Mouse (Mus musculus) kidney, postnatal 0 days (tissue): ENCODE measurements around the gene Haus4. TPM values are rescaled to one million over a fixed set of nuclear protein-coding genes. Genes with fewer than 3 reads are reported as not detected.

Source experiments
- ATAC-seq: fragments of 200-750 bp; cut with Nextera tagmentation; replicated peaks from 2 replicates; pipeline ENCODE4 v1.8.0; 2017; ENCODE audit warnings: low read depth, moderate number of reproducible peaks, moderate TSS enrichment, moderate library complexity; ENCODE audit not compliant: low FRiP score
- DNase-seq: peaks from one replicate; pipeline ENCODE4 v3.0.0-alpha.2; 2016; ENCODE audit warnings: low spot score
- H3K27ac ChIP-seq: fragments of 300-500 bp; sonication (generic); 2 replicates; pipeline ENCODE4 v1.5.1; 2014; ENCODE audit warnings: mild to moderate bottlenecking
- H3K27me3 ChIP-seq: fragments of 300-500 bp; sonication (generic); 2 replicates; pipeline ENCODE4 v1.6.1; 2014; ENCODE audit warnings: low read length, mixed read lengths; ENCODE audit not compliant: insufficient read depth
- H3K36me3 ChIP-seq: fragments of 300-500 bp; sonication (generic); 2 replicates; pipeline ENCODE4 v1.6.1; 2014; ENCODE audit warnings: low read length, mixed read lengths; ENCODE audit not compliant: insufficient read depth
- H3K4me1 ChIP-seq: fragments of 300-500 bp; sonication (generic); replicated peaks from 2 replicates; pipeline ENCODE4 v1.6.1; 2014; ENCODE audit warnings: antibody characterized with exemption, low read length, mixed read lengths; ENCODE audit not compliant: insufficient read depth
- H3K4me2 ChIP-seq: fragments of 300-500 bp; sonication (generic); 2 replicates; pipeline ENCODE4 v1.6.1; 2014; ENCODE audit warnings: mild to moderate bottlenecking, low read length, moderate library complexity, mixed read lengths
- H3K4me3 ChIP-seq: fragments of 300-500 bp; sonication (generic); replicated peaks from 2 replicates; pipeline ENCODE4 v1.5.1; 2014; ENCODE audit warnings: low read depth, low read length
- H3K9ac ChIP-seq: fragments of 300-500 bp; sonication (generic); 2 replicates; pipeline ENCODE4 v1.6.1; 2014; ENCODE audit warnings: low read depth, low read length
- H3K9me3 ChIP-seq: fragments of 300-500 bp; sonication (generic); replicated peaks from 2 replicates; pipeline ENCODE4 v1.6.1; 2016; ENCODE audit warnings: low read length, inconsistent platforms, mixed read lengths
- CTCF ChIP-seq: IDR thresholded peaks from 2 replicates; pipeline ENCODE4 v1.5.1; 2016; ENCODE audit warnings: antibody characterized with exemption, low read depth, mild to moderate bottlenecking, moderate library complexity
- WGBS: fragments of 180-500 bp; shearing (Covaris S2); extraction: QIAGEN DNeasy Blood & Tissue Kit; methylation state at CpG from one replicate; pipeline ENCODE4 v1.1.7; 2014; 5-methylcytosine and 5-hydroxymethylcytosine counted together
- polyA plus RNA-seq: library from polyadenylated mRNA; unstranded; fragments of >200 nt; fragmentation: Nextera tagmentation; extraction: Ambion mirVana; gene quantifications from 2 replicates; pipeline ENCODE4 v1.2.1, GENCODE M21; 2015

The Haus4 gene
- polyA plus RNA-seq, 1 experiment from 2014 or later = 41.6 TPM

DNA sequence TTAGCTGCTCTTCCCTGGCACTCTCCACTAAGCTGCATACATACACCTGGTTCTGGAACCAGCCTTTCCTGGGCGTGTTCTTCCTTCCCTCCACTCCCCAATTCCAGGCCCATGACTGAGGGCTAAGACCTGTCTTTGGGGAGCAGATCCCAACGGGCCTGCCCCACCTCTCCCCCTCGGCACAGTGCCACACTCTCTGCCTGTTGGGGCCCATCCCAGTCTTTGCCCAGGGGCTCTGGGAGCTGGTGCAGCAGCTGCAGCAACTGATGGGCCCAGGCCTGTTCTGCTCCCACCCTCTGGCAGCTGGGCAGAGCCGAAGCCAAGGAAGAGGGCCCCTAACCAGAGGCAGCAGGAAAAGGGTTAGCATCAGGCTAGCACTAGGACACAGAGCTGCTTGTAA is 19.8 kb upstream of the Haus4 start:
- no peaks in the 10 kb centered on the region for H3K27me3 ChIP-seq
- DNase-seq (no peak), ATAC-seq (no peak)
- 15% methylated on average over 4 of the region's 4 CpGs for WGBS
- H3K4me1 ChIP-seq = peaks cover 42% of the 10 kb centered on the region
- TF ChIP-seq CTCF = no peak
- peak overlapping the region; percentile 94 for H3K27ac ChIP-seq
- peak overlapping the region; percentile 85 for H3K4me2 ChIP-seq
- H3K9me3 ChIP-seq = no peaks in the 10 kb centered on the region
- H3K9ac ChIP-seq = peak overlapping the region; percentile 54
- peak overlapping the region; percentile 85 for H3K4me3 ChIP-seq
- peaks cover 9% of the 10 kb centered on the region; the same call in 1 of the 2 replicates for H3K36me3 ChIP-seq

DNA sequence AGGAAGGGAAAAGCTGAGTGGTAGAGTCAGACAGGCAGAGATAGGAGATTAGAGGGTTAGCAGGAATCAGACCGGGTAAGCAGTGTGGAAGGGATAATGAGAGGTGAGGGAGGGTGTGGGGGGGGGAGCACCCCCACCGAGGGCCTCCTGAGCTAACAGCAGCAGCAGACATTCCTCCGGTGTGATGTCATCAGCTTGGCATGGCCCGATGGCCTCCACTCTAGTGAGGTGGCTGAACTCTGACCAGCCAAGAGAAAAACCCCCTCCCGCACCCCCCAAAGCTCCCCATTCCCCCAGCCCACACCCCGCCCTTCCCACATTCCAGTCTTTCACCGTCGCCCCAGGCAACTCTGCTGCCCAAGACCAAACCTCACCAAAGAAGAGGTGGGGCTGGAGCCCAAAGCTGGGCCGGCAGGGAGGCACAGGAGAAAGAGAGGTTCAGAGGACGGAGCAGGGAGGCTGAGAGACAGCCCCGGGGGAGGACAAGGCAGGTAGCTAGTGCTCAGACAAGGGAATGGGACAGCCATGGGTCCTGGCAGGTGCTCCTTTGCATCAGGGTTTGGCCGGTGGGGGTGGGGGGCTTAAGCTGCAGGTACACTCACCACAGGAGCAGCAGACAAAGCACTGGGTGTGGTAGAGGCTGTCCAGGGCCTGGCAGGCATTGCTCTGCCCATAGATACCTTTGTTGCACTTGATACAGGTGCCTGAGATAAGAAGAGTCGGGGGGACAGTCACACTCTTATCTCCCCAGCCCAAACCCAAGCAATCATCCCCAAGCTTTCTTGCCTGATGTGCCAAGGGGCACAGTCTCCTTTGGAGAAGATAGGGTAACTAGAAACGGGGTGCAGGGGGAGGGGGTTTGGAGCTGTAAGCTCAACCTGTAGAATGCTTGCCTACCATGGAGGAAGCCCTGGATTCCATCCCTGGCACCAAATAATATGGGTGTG is 18.6 kb upstream of the Haus4 start:
- Histone ChIP-seq H3K27ac (peak overlapping the region; percentile 73), H3K9ac (peak overlapping the region; percentile 23; the same call in 1 of the 2 replicates), H3K4me3 (peak overlapping the region; percentile 85), H3K4me1 (peaks cover 35% of the 10 kb centered on the region), H3K36me3 (peaks cover 17% of the 10 kb centered on the region), H3K4me2 (peak overlapping the region; percentile 85), H3K27me3 (no peaks in the 10 kb centered on the region), H3K9me3 (no peaks in the 10 kb centered on the region)
- DNase-seq = peak; percentile 73
- WGBS = 19% methylated on average over 14 of the region's 14 CpGs
- no peak for TF ChIP-seq CTCF
- peak; percentile 70 for ATAC-seq

DNA sequence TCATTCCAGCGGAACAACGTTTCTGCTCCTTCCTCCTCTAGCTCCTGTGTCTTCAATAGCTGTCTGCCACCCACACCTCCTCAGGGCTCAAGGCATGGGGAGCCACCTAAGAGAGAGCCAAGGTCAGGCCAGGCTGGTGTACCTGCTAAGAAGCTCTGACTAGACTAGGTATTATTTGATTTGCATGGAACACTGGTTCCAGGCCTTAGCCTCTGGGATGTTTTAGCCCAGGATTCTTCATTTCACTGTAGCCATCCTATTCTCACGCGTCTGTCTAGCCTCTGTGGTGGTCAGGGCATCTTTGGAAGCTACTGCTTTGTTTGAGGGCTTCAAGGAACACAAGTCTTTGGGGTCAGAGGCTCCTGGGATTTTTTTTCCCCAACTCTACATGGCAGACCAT is 17.7 kb upstream of the Haus4 start:
- 0 out of 2 replicates have a peak overlapping the region, but pooled peaks have one; percentile 85 for H3K4me2 ChIP-seq
- H3K4me1 ChIP-seq = peaks cover 35% of the 10 kb centered on the region
- H3K27ac ChIP-seq = peak overlapping the region; percentile 70
- H3K36me3 ChIP-seq = peaks cover 24% of the 10 kb centered on the region
- H3K9me3 ChIP-seq = no peaks in the 10 kb centered on the region
- no peak overlapping the region for H3K4me3 ChIP-seq
- H3K9ac ChIP-seq = no peak overlapping the region
- H3K27me3 ChIP-seq = no peaks in the 10 kb centered on the region
- TF ChIP-seq CTCF = no peak
- ATAC-seq = no peak
- DNase-seq = no peak
- 58% methylated on average over 4 of the region's 4 CpGs for WGBS

DNA sequence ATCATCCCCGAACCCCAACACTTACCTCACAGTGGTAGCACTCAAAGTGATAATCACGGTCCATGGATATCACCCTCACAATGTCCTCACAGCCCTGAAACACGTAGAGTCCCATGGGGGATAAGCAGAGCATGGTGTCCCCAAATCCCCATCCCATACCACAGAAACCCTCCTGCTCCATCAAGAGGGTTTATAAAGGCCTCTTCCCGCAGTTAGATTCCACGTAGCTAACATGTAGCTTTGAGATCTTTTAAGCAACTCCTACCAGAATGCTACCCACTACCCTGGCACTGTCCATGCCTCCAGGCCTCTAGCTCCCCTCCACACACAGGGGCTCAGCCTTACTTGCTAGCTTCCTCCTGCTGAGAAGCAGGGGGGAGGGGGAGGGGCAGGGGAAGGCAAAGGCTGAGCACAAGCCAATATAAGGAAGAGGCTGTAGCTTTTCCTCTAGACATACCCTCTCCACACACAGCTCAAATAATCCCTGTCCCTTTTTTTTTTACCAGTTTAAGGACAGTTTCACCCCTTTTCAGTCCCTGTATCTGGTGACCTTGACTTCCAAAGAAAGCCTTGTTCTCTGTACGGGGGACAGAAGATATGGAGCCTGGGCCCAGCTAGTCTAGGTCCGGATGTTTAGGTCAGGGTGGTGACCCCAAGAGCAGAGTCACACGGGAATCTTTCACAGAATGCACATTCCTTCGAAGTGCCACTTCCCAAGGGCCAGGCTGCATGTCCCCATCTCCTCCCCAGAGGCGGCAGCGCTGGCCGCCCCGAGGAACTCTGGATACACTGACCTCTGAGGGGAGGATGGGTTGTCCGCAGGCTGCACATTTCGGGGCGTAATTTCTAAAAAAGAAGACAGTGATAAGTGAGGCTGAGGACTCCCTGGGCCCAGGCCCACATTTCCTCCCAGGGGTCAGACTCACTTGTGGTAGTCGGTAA is 15.3 kb upstream of the Haus4 start:
- Histone ChIP-seq H3K36me3 (peaks cover 28% of the 10 kb centered on the region), H3K9me3 (no peaks in the 10 kb centered on the region), H3K4me1 (peaks cover 28% of the 10 kb centered on the region), H3K27me3 (no peaks in the 10 kb centered on the region), H3K4me3 (no peak overlapping the region), H3K9ac (no peak overlapping the region), H3K27ac (0 out of 2 replicates have a peak overlapping the region, but pooled peaks have one; percentile 19), H3K4me2 (no peak overlapping the region)
- TF ChIP-seq CTCF = no peak
- DNase-seq (no peak), ATAC-seq (no peak)
- 62% methylated on average over 17 of the region's 17 CpGs for WGBS

DNA sequence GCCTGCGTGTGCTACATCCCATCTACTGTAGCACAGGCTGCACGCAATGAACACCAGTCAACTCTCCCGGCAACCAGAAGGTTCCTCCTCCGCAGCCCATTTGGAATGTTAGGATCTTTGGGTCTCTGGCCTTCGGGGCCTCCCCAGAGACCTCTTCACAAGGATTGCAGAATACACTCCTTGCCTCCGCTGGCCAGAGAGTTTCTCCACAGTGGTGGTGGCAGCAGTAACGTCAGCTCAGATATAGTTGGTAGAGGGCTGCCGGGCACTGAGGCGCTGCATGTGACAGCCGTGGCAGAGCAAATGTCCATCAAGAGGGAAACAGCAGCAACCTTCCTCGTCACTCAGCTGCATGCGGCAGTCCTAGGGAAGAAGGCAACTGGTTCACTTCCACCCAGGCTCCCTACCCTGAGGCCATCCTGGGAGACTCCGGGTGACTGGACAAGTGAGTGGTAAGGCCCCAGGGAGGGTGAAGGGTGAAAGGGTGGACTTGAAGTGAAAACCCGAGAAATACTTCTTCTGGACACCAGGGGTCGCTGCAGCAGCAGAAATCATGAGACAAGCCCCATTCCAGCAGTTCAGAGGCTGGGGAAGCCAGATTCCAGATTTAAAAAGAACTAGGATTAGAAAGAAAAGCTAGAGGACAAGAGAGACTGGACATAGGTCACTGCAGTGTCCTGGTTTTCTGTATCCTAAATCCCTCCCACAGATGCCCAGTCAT is 14.4 kb upstream of the Haus4 start:
- no peaks in the 10 kb centered on the region for H3K27me3 ChIP-seq
- TF ChIP-seq CTCF = peak; percentile 89
- peak; percentile 90 for DNase-seq
- H3K27ac ChIP-seq = 0 out of 2 replicates have a peak overlapping the region, but pooled peaks have one; percentile 19
- H3K9ac ChIP-seq = no peak overlapping the region
- H3K9me3 ChIP-seq = no peaks in the 10 kb centered on the region
- H3K4me2 ChIP-seq = no peak overlapping the region
- no peak for ATAC-seq
- H3K36me3 ChIP-seq = peaks cover 28% of the 10 kb centered on the region
- peaks cover 19% of the 10 kb centered on the region for H3K4me1 ChIP-seq
- 67% methylated on average over 15 of the region's 15 CpGs for WGBS
- no peak overlapping the region for H3K4me3 ChIP-seq
